Mouse (Mus musculus): ENCODE results near the gene Slc30a10. TPM values are rescaled to one million over a fixed set of nuclear protein-coding genes. Genes with fewer than 3 reads are reported as not detected.

Slc30a10 gene
- polyA plus RNA-seq (2015; fragmentation: Nextera tagmentation; extraction: Ambion mirVana), result 0.24 and 0.46 TPM in 2 replicates

DNA sequence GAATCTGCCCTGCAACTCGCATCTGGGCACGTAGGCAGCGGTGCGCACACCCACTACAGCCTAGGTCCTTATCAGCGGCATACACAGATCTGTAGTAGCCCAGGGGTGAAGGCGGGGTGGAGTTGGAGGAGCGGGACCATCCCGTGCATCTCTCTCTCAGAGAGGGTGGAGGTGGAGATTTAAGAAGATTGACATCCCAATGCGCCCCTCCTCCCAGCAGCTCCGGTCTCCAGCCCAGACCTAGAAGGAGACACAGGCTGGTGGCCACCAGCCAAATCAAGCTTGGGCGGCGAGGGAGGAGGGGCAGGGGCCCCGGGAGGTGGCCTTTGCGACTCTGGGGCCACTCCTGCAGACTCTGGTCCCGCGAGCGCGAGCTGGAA, at the start of gene Slc30a10:
TSS of gene Slc30a10 (plus strand) at position 274 of the 380 bp plus-strand sequence.
- peak; percentile 72 for ATAC-seq (ENCODE audit: extremely low read depth, insufficient number of reproducible peaks, low FRiP score, low TSS enrichment)
- Histone ChIP-seq H3K4me2 (peak within 1 kb of the TSS; percentile 99), H3K9ac (peak within 1 kb of the TSS; percentile 77), H3K36me3 (no peaks in the 10 kb centered on the region), H3K27ac (replicated peaks) (peak within 1 kb of the TSS; percentile 32), H3K27me3 (replicated peaks) (peaks cover 54% of the 10 kb centered on the region), H3K4me3 (peak within 1 kb of the TSS; percentile 66), H3K9me3 (no peaks in the 10 kb centered on the region), H3K4me1 (peaks cover 16% of the 10 kb centered on the region)
- 2% methylated on average over 14 of the region's 18 CpGs for WGBS

DNA sequence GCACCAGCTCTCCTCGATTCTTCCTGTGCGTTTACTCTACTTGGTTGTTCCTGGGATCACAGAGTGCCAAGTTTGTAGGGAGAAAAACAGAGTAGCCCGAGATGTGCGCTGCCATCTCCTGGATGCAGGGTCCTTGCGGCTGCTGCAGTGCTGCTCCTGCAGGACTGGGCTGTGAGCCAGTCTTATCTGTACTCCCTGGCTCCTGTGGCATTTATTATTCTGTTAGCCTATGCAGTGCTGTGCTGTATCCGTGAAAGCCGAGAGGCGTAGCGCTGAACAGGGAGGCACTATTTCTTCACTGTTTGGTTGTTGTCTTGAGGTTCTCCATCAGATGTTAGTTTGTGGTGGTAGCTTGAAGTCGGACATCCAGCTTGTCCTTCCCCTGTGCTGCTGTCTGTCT, 48.7 kb upstream of the Slc30a10 start:
- no peak overlapping the region for H3K9ac ChIP-seq
- no peaks in the 10 kb centered on the region for H3K27me3 ChIP-seq (replicated peaks)
- no peak overlapping the region for H3K4me3 ChIP-seq
- H3K9me3 ChIP-seq, result no peaks in the 10 kb centered on the region
- H3K4me1 ChIP-seq, result peaks cover 12% of the 10 kb centered on the region
- H3K4me2 ChIP-seq, result no peak overlapping the region
- no peak for ATAC-seq (ENCODE audit: extremely low read depth, insufficient number of reproducible peaks, low FRiP score, low TSS enrichment)
- 60% methylated on average over 10 of the region's 10 CpGs for WGBS
- no peak overlapping the region for H3K27ac ChIP-seq (replicated peaks)
- peaks cover 92% of the 10 kb centered on the region for H3K36me3 ChIP-seq

- no peak overlapping the region for H3K4me3 ChIP-seq
- peaks cover 93% of the 10 kb centered on the region for H3K36me3 ChIP-seq
- 69% methylated on average over 3 of the region's 3 CpGs for WGBS
- no peak for ATAC-seq (ENCODE audit: extremely low read depth, insufficient number of reproducible peaks, low FRiP score, low TSS enrichment)
- H3K4me1 ChIP-seq, result peaks cover 9% of the 10 kb centered on the region
- H3K9me3 ChIP-seq, result no peaks in the 10 kb centered on the region
- H3K9ac ChIP-seq, result no peak overlapping the region
- no peak overlapping the region for H3K27ac ChIP-seq (replicated peaks)
- no peak overlapping the region for H3K4me2 ChIP-seq
- no peaks in the 10 kb centered on the region for H3K27me3 ChIP-seq (replicated peaks)
Observed at GRCm38 (mm10) chr1:185409831-185410230, 44.8 kb upstream of the Slc30a10 start.

GRCm38 (mm10) chr1:185418011-185418410, 36.6 kb upstream of the Slc30a10 start:
- peaks cover 93% of the 10 kb centered on the region for H3K36me3 ChIP-seq
- H3K4me1 ChIP-seq, result 0 out of 2 replicates have a peak, but pooled peaks cover 4% of the 10 kb centered on the region
- no peak overlapping the region for H3K27ac ChIP-seq (replicated peaks)
- H3K9ac ChIP-seq, result no peak overlapping the region
- H3K4me2 ChIP-seq, result no peak overlapping the region
- no peaks in the 10 kb centered on the region for H3K9me3 ChIP-seq
- 88% methylated on average over 9 of the region's 9 CpGs for whole genome bisulfite sequencing
- ATAC-seq (ENCODE audit: extremely low read depth, insufficient number of reproducible peaks, low FRiP score, low TSS enrichment), result no peak
- H3K4me3 ChIP-seq, result no peak overlapping the region
- no peaks in the 10 kb centered on the region for H3K27me3 ChIP-seq (replicated peaks)

DNA sequence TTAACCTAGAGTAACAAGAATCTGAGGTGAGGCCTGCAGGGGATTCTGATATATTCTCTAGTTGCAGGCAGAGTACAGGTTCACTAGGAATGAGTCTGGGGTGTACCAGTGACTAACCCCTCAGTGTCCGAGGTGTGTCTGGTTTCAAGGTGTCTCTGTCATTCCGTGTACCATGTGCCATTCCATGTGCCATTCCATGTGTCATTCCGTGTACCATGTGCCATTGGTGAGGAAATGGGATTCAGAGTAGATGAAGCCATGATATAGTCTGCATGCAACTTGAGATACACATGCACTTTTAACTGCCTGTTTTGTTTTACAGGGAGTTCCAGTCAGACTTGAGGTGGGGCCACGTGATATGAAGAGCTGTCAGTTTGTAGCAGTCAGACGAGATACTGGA, 34.8 kb upstream of the Slc30a10 start:
- no peak for ATAC-seq (ENCODE audit: extremely low read depth, insufficient number of reproducible peaks, low FRiP score, low TSS enrichment)
- Histone ChIP-seq H3K36me3 (peaks cover 94% of the 10 kb centered on the region), H3K9ac (no peak overlapping the region), H3K4me1 (0 out of 2 replicates have a peak, but pooled peaks cover 4% of the 10 kb centered on the region), H3K9me3 (no peaks in the 10 kb centered on the region), H3K27ac (replicated peaks) (no peak overlapping the region), H3K4me2 (no peak overlapping the region), H3K4me3 (no peak overlapping the region), H3K27me3 (replicated peaks) (no peaks in the 10 kb centered on the region)
- 77% methylated on average over 5 of the region's 5 CpGs for WGBS

DNA sequence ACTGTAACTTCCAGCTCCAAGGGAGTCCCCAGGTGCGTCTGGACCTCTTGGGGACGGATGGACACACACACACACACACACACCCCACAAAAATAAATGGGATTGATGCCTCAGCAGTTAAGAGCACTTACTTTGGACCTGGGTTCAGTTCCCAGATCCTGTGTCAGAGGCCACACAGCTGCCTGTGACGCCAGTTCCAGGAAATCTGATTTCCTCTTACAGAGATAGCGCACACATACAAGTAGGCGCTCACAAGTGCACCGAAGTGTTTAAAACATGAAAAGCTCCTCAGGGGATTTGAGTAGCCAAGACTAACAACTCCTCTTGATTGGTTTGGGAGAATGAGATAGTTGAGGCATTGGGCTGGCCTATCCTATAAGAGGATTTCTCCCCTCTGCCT, 33.9 kb upstream of the Slc30a10 start:
- H3K27ac ChIP-seq (replicated peaks), result no peak overlapping the region
- H3K4me2 ChIP-seq, result no peak overlapping the region
- no peaks in the 10 kb centered on the region for H3K27me3 ChIP-seq (replicated peaks)
- ATAC-seq (ENCODE audit: extremely low read depth, insufficient number of reproducible peaks, low FRiP score, low TSS enrichment), result no peak
- H3K4me1 ChIP-seq, result 0 out of 2 replicates have a peak, but pooled peaks cover 4% of the 10 kb centered on the region
- H3K9me3 ChIP-seq, result no peaks in the 10 kb centered on the region
- no peak overlapping the region for H3K4me3 ChIP-seq
- H3K9ac ChIP-seq, result no peak overlapping the region
- 76% methylated on average over 6 of the region's 6 CpGs for WGBS
- H3K36me3 ChIP-seq, result peaks cover 94% of the 10 kb centered on the region

GRCm38 (mm10) chr1:185426583-185426982, 28.1 kb upstream of the Slc30a10 start:
- Histone ChIP-seq H3K27me3 (replicated peaks) (no peaks in the 10 kb centered on the region), H3K9me3 (no peaks in the 10 kb centered on the region), H3K4me2 (no peak overlapping the region), H3K4me1 (no peaks in the 10 kb centered on the region), H3K36me3 (peaks cover 86% of the 10 kb centered on the region), H3K27ac (replicated peaks) (no peak overlapping the region), H3K4me3 (no peak overlapping the region), H3K9ac (no peak overlapping the region)
- ATAC-seq (ENCODE audit: extremely low read depth, insufficient number of reproducible peaks, low FRiP score, low TSS enrichment), result no peak
- WGBS, result 90% methylated on average over 5 of the region's 5 CpGs

- H3K36me3 ChIP-seq, result peaks cover 48% of the 10 kb centered on the region
- H3K9me3 ChIP-seq, result no peaks in the 10 kb centered on the region
- no peak overlapping the region for H3K4me3 ChIP-seq
- H3K4me2 ChIP-seq, result no peak overlapping the region
- 92% methylated on average over 5 of the region's 5 CpGs for WGBS
- H3K4me1 ChIP-seq, result no peaks in the 10 kb centered on the region
- H3K27ac ChIP-seq (replicated peaks), result no peak overlapping the region
- no peak overlapping the region for H3K9ac ChIP-seq
- ATAC-seq (ENCODE audit: extremely low read depth, insufficient number of reproducible peaks, low FRiP score, low TSS enrichment), result no peak
- H3K27me3 ChIP-seq (replicated peaks), result no peaks in the 10 kb centered on the region
Observed at GRCm38 (mm10) chr1:185430488-185430887, 24.2 kb upstream of the Slc30a10 start.

DNA sequence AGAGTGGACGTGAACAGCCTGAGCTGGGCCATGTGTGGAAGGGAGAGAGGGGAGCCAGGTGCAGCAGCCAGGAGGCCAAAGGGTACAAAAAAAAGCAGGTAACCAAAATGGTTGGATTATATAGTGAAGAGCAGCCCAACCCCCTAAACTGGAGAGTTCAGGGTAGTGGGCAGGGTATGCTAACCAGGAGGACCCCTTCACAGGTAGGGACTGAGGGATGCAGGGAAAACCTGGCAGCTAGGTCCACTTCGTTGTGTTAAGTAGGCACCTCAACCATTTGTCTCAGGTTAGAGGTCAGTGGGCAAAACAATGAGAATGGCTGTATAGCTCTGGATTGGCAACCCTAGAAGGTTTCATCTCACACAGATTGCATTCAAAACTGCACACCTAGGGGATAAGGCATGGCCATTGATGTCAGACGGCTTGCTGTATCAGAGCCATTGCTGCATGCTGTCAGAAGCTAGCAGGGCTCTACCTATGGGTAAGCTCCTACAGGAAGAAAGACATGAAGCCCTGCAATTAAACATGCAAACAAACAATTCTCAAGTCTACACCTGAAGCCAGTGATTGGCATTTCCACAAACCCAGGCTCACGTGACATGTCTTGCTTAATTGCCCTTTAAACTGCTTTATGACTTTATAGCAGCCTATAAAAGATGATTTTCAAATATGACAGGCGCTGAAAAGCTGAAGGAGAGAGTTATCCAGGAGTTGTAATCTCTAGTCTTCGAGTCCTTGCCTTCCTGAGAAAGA, 23.2 kb upstream of the Slc30a10 start:
- Histone ChIP-seq H3K4me2 (no peak overlapping the region), H3K4me1 (no peaks in the 10 kb centered on the region), H3K9me3 (no peaks in the 10 kb centered on the region), H3K9ac (no peak overlapping the region), H3K27me3 (replicated peaks) (0 out of 2 replicates have a peak, but pooled peaks cover 3% of the 10 kb centered on the region), H3K4me3 (no peak overlapping the region), H3K27ac (replicated peaks) (no peak overlapping the region), H3K36me3 (peaks cover 39% of the 10 kb centered on the region)
- no peak for ATAC-seq (ENCODE audit: extremely low read depth, insufficient number of reproducible peaks, low FRiP score, low TSS enrichment)
- WGBS, result 74% methylated on average over 6 of the region's 6 CpGs

GRCm38 (mm10) chr1:185431998-185432317, 22.7 kb upstream of the Slc30a10 start:
- H3K9me3 ChIP-seq, result no peaks in the 10 kb centered on the region
- H3K27me3 ChIP-seq (replicated peaks), result 0 out of 2 replicates have a peak, but pooled peaks cover 3% of the 10 kb centered on the region
- no peak overlapping the region for H3K27ac ChIP-seq (replicated peaks)
- no peak overlapping the region for H3K4me2 ChIP-seq
- 77% methylated on average over 13 of the region's 13 CpGs for WGBS
- no peak for ATAC-seq (ENCODE audit: extremely low read depth, insufficient number of reproducible peaks, low FRiP score, low TSS enrichment)
- H3K4me3 ChIP-seq, result no peak overlapping the region
- H3K36me3 ChIP-seq, result peaks cover 34% of the 10 kb centered on the region
- H3K9ac ChIP-seq, result no peak overlapping the region
- no peaks in the 10 kb centered on the region for H3K4me1 ChIP-seq

DNA sequence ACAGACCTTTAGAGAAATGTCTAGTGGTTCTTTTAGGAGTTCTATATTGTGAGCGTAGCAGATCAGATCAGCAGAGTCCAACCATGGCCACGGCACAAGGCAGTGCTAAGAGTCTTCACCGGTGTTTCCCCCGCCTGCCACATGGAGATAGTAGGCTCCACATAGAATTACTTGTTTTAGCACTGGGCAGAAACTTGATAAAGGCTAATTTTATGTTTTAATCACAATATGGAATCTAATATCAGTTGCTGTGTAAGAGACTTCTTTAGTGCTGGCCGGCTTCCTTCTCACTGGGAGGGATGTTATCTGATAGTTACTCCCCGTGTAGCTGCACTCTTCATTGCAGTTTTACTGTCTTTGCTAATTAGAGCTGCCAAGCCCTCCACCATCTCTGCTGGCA, 21.5 kb upstream of the Slc30a10 start:
- Histone ChIP-seq H3K4me3 (no peak overlapping the region), H3K4me2 (no peak overlapping the region), H3K27ac (replicated peaks) (no peak overlapping the region), H3K27me3 (replicated peaks) (0 out of 2 replicates have a peak, but pooled peaks cover 3% of the 10 kb centered on the region), H3K4me1 (no peaks in the 10 kb centered on the region), H3K9me3 (no peaks in the 10 kb centered on the region), H3K36me3 (peaks cover 23% of the 10 kb centered on the region), H3K9ac (no peak overlapping the region)
- no peak for ATAC-seq (ENCODE audit: extremely low read depth, insufficient number of reproducible peaks, low FRiP score, low TSS enrichment)
- 63% methylated on average over 6 of the region's 6 CpGs for WGBS
